Mouse (Mus musculus) embryonic facial prominence, embryonic 14.5 days (tissue): ENCODE measurements around the gene Cd9. TPM values are rescaled to one million over a fixed set of nuclear protein-coding genes. Genes with fewer than 3 reads are reported as not detected.

ENCODE experiments used
- ATAC-seq: fragments of 200-750 bp; cut with Nextera tagmentation; 2 replicates; pipeline ENCODE4 v1.8.0; 2017; ENCODE audit warnings: low read depth, moderate number of reproducible peaks, moderate TSS enrichment
- DNase-seq: peaks from one replicate; pipeline ENCODE4 v3.0.0-alpha.2; 2015; ENCODE audit warnings: low spot score
- H3K27ac ChIP-seq: fragments of 300-500 bp; sonication (generic); replicated peaks from 2 replicates; pipeline ENCODE4 v1.5.1; 2014; ENCODE audit warnings: low read depth, mild to moderate bottlenecking, low read length, moderate library complexity
- H3K27me3 ChIP-seq: fragments of 300-500 bp; sonication (generic); replicated peaks from 2 replicates; pipeline ENCODE4 v1.6.1; 2014; ENCODE audit warnings: low read length; ENCODE audit not compliant: control insufficient read depth, insufficient read depth
- H3K36me3 ChIP-seq: fragments of 300-500 bp; sonication (generic); 2 replicates; pipeline ENCODE4 v1.6.1; 2014; ENCODE audit warnings: low read length, mixed read lengths; ENCODE audit not compliant: control insufficient read depth, insufficient read depth
- H3K4me1 ChIP-seq: fragments of 300-500 bp; sonication (generic); 2 replicates; pipeline ENCODE4 v1.6.1; 2014; ENCODE audit warnings: antibody characterized with exemption, low read length; ENCODE audit not compliant: control insufficient read depth, insufficient read depth
- H3K4me2 ChIP-seq: fragments of 300-500 bp; sonication (generic); 2 replicates; pipeline ENCODE4 v1.6.1; 2014; ENCODE audit warnings: low read depth, mild to moderate bottlenecking, low read length, moderate library complexity, mixed read lengths
- H3K4me3 ChIP-seq: fragments of 300-500 bp; sonication (generic); 2 replicates; pipeline ENCODE4 v1.5.1; 2014; ENCODE audit warnings: low read depth, mild to moderate bottlenecking, low read length
- H3K9ac ChIP-seq: fragments of 300-500 bp; sonication (generic); 2 replicates; pipeline ENCODE4 v1.6.1; 2014; ENCODE audit warnings: low read depth, mild to moderate bottlenecking, low read length, moderate library complexity, mixed read lengths
- H3K9me3 ChIP-seq: fragments of 300-500 bp; sonication (generic); 2 replicates; pipeline ENCODE4 v1.6.1; 2016; ENCODE audit warnings: low read length; ENCODE audit not compliant: control insufficient read depth
- WGBS: fragments of 180-500 bp; shearing (Covaris S2); extraction: QIAGEN DNeasy Blood & Tissue Kit; methylation state at CpG from one replicate; pipeline ENCODE4 v1.1.7; 2014; 5-methylcytosine and 5-hydroxymethylcytosine counted together
- polyA plus RNA-seq: library from polyadenylated mRNA; unstranded; fragments of >200 nt; fragmentation: Nextera tagmentation; extraction: Ambion mirVana; gene quantifications from 2 replicates; pipeline ENCODE4 v1.2.1, GENCODE M21; 2014

Gene Cd9
- polyA plus RNA-seq, 1 experiment from 2014 or later, result 245 TPM

- WGBS, result 85% methylated on average over 9 of the region's 9 CpGs
- no peak overlapping the region for H3K27ac ChIP-seq
- no peak for ATAC-seq
These were observed 34.1 kb upstream of the Cd9 start for GRCm38 (mm10) chr6:125528614-125529200.

GRCm38 (mm10) chr6:125526066-125526465 lies 31.5 kb upstream of the Cd9 start:
- H3K9me3 ChIP-seq, result no peaks in the 10 kb centered on the region
- DNase-seq (no peak), ATAC-seq (no peak)
- no peaks in the 10 kb centered on the region for H3K36me3 ChIP-seq
- H3K27ac ChIP-seq, result no peak overlapping the region
- no peaks in the 10 kb centered on the region for H3K4me1 ChIP-seq
- H3K9ac ChIP-seq, result no peak overlapping the region
- no peak overlapping the region for H3K4me3 ChIP-seq
- H3K27me3 ChIP-seq, result no peaks in the 10 kb centered on the region
- WGBS, result 53% methylated on average over 3 of the region's 3 CpGs
- no peak overlapping the region for H3K4me2 ChIP-seq

More at GRCm38 (mm10) chr6:125528614-125529200, 34.1 kb upstream of the Cd9 start:
- H3K9me3 ChIP-seq, result no peaks in the 10 kb centered on the region
- DNase-seq, result no peak
- no peaks in the 10 kb centered on the region for H3K4me1 ChIP-seq
- H3K4me2 ChIP-seq, result no peak overlapping the region
- H3K9ac ChIP-seq, result no peak overlapping the region
- no peak overlapping the region for H3K4me3 ChIP-seq
- H3K27me3 ChIP-seq, result no peaks in the 10 kb centered on the region
- no peaks in the 10 kb centered on the region for H3K36me3 ChIP-seq

- H3K27ac ChIP-seq, result no peak overlapping the region
- H3K36me3 ChIP-seq, result no peaks in the 10 kb centered on the region
- ATAC-seq (no peak), DNase-seq (no peak)
- H3K4me2 ChIP-seq, result no peak overlapping the region
- H3K27me3 ChIP-seq, result no peaks in the 10 kb centered on the region
- H3K9ac ChIP-seq, result no peak overlapping the region
- WGBS, result 82% methylated on average over 6 of the region's 6 CpGs
- no peaks in the 10 kb centered on the region for H3K9me3 ChIP-seq
- H3K4me3 ChIP-seq, result no peak overlapping the region
- no peaks in the 10 kb centered on the region for H3K4me1 ChIP-seq
These were observed 29.4 kb upstream of the Cd9 start for GRCm38 (mm10) chr6:125524027-125524426.

- Histone ChIP-seq H3K4me2 (no peak overlapping the region), H3K36me3 (no peaks in the 10 kb centered on the region), H3K27me3 (no peaks in the 10 kb centered on the region), H3K9ac (no peak overlapping the region), H3K9me3 (no peaks in the 10 kb centered on the region), H3K4me3 (no peak overlapping the region), H3K4me1 (no peaks in the 10 kb centered on the region), H3K27ac (no peak overlapping the region)
- peak; percentile 38 for DNase-seq
- no peak for ATAC-seq
- WGBS, result 45% methylated on average over 5 of the region's 5 CpGs
These were observed 27.1 kb upstream of the Cd9 start for GRCm38 (mm10) chr6:125521558-125522193.

- ATAC-seq (no peak), DNase-seq (peak; percentile 42)
- H3K27me3 ChIP-seq, result no peaks in the 10 kb centered on the region
- no peaks in the 10 kb centered on the region for H3K36me3 ChIP-seq
- WGBS, result 62% methylated on average over 11 of the region's 11 CpGs
- H3K4me3 ChIP-seq, result no peak overlapping the region
- no peak overlapping the region for H3K9ac ChIP-seq
- no peak overlapping the region for H3K27ac ChIP-seq
- H3K4me1 ChIP-seq, result 0 out of 2 replicates have a peak, but pooled peaks cover 4% of the 10 kb centered on the region
- no peak overlapping the region for H3K4me2 ChIP-seq
- no peaks in the 10 kb centered on the region for H3K9me3 ChIP-seq
These were observed 21.1 kb upstream of the Cd9 start for GRCm38 (mm10) chr6:125515503-125516315.

GRCm38 (mm10) chr6:125512950-125513596 lies 18.5 kb upstream of the Cd9 start:
- Histone ChIP-seq H3K36me3 (no peaks in the 10 kb centered on the region), H3K27me3 (no peaks in the 10 kb centered on the region), H3K9ac (no peak overlapping the region), H3K9me3 (no peaks in the 10 kb centered on the region), H3K27ac (no peak overlapping the region), H3K4me3 (no peak overlapping the region), H3K4me2 (no peak overlapping the region), H3K4me1 (peaks cover 10% of the 10 kb centered on the region)
- ATAC-seq (no peak), DNase-seq (peak; percentile 76)
- WGBS, result 52% methylated on average over 6 of the region's 6 CpGs

- Histone ChIP-seq H3K9me3 (no peaks in the 10 kb centered on the region), H3K4me1 (peaks cover 10% of the 10 kb centered on the region), H3K4me2 (no peak overlapping the region), H3K4me3 (no peak overlapping the region), H3K36me3 (no peaks in the 10 kb centered on the region), H3K9ac (no peak overlapping the region), H3K27me3 (no peaks in the 10 kb centered on the region), H3K27ac (no peak overlapping the region)
- ATAC-seq, result peak; percentile 41; the same call in 1 of the 2 replicates
- WGBS, result 65% methylated on average over 7 of the region's 7 CpGs
- peak; percentile 67 for DNase-seq
These were observed 16.6 kb upstream of the Cd9 start for GRCm38 (mm10) chr6:125511196-125511595.

GRCm38 (mm10) chr6:125510645-125511044 lies 16.1 kb upstream of the Cd9 start:
- H3K9me3 ChIP-seq, result no peaks in the 10 kb centered on the region
- ATAC-seq, result no peak

More at GRCm38 (mm10) chr6:125510645-125511044, 16.1 kb upstream of the Cd9 start:
- Histone ChIP-seq H3K4me3 (no peak overlapping the region), H3K27me3 (no peaks in the 10 kb centered on the region), H3K9ac (no peak overlapping the region), H3K4me1 (peaks cover 10% of the 10 kb centered on the region), H3K27ac (no peak overlapping the region), H3K4me2 (no peak overlapping the region), H3K36me3 (no peaks in the 10 kb centered on the region)
- DNase-seq, result peak; percentile 22
